Mouse (Mus musculus) thymus, adult 18-20 months (tissue): ENCODE data around the gene Fcho1.

Source experiments
- DNase-seq, 2 experiments: peaks; one replicate each; pipeline ENCODE4 v3.0.0; 2022; ENCODE audit warnings: mixed read lengths in 2 of 2

Fcho1 gene

GRCm38 (mm10) chr8:71658515-71659049 lies 66.9 kb downstream of the Fcho1 start:
- DNase-seq, result no peak
